Mouse (Mus musculus) mouse embryonic stem cell (cell line): ENCODE measurements around the gene Gatc.

Experiments used
- in situ Hi-C, 2 experiments: fragments of 300-500 bp; cut with MboI; formaldehyde crosslinking; loops; 1 replicate in 1 of 2; 3 replicates in 1 of 2; pipeline ENCODE4 v1.14.3; 2019 to 2020; ENCODE audit warnings: low sequenced_read_pairs in 2 of 2, low pct_unique_long_range_greater_than_20kb in 1 of 2, mixed read lengths in 1 of 2; ENCODE audit not compliant: unreplicated experiment in 1 of 2

The Gatc gene

GRCm38 (mm10) chr5:115300792-115301614 lies 40.0 kb downstream of the Gatc start, which contains the start of gene Dynll1:
Gene Dynll1 (minus strand): TSS chr5:115300999.
- in situ Hi-C loops = no loop called here

- in situ Hi-C loops = no loop called here
These were observed 40.8 kb downstream of the Gatc start for GRCm38 (mm10) chr5:115300035-115300744.

- in situ Hi-C loops = no loop called here
These were observed 44.6 kb downstream of the Gatc start for GRCm38 (mm10) chr5:115296347-115296746.

GRCm38 (mm10) chr5:115294173-115294572 lies 46.8 kb downstream of the Gatc start:
- in situ Hi-C loops = no loop called here

- in situ Hi-C loops = loop anchor here in 1 of 2 experiments (10.0 kb wide), 1 partner anchor 190 kb away; no protein-coding TSS in a partner anchor
These were observed 56.2 kb downstream of the Gatc start for GRCm38 (mm10) chr5:115284735-115285134.
